Mouse (Mus musculus) testis, adult 2 months (tissue): ENCODE measurements at regions not wholly inside any gene's neighbourhood (a gene's known extent, or its start where the extent isn't known, plus 50 kb on each side); places are given as distances from the start of the nearest gene placed in this dataset.

Experiments used
- CTCF ChIP-seq: fragments of 200-500 bp; IDR thresholded peaks from 2 replicates; pipeline ENCODE4 v1.5.1; 2012; ENCODE audit warnings: low read depth, mild to moderate bottlenecking, inconsistent platforms, low read length, moderate library complexity; ENCODE audit not compliant: control insufficient read depth, insufficient read depth, insufficient replicate concordance
- POLR2A ChIP-seq: fragments of 200-500 bp; IDR thresholded peaks from 2 replicates; pipeline ENCODE4 v1.6.1; 2012; ENCODE audit warnings: low read depth, mild to moderate bottlenecking, inconsistent platforms, low read length, moderate library complexity; ENCODE audit not compliant: control insufficient read depth

DNA sequence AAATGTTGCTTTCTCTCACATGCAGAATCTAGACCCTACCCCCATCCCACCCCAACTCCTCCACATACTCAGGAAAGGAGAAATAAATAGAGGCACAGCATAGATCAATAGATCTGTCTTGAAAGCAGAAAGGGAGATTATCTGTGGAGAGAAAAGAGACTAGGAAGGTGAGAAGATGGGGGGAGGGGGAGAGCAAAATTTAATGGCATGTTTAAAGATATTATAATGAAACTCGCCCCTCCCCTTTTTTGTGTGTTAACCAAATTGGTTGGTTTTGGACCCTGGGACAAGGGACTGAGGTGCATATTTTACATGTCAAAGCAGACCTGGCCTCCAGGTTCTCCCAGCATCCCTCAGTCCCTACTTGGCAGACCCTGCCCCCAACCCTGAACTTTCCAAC lies 573.9 kb downstream of the Tmem132b start:
- TF ChIP-seq POLR2A (no peak), CTCF (no peak)
